Mouse (Mus musculus) adrenal gland, postnatal 4 days (tissue): ENCODE data around the gene Slc38a11. TPM values are rescaled to one million over a fixed set of nuclear protein-coding genes. Genes with fewer than 3 reads are reported as not detected.

Experiments used
- microRNA-seq: library from miRNA; unstranded; fragments of <30 nt; microRNA quantifications from one replicate; pipeline ENCODE4 v1.2.0, GENCODE M21; 2021
- total RNA-seq, 2 experiments: library from RNA; stranded (reverse); gene quantifications; 2 replicates each; pipeline ENCODE4 v1.2.3; 2021

Slc38a11 gene
- total RNA-seq, 2 experiments from 2014 or later, result 53.7 to 58.3 TPM

Small RNA genes within 50 kb of the gene (microRNA-seq; reads per million reads assigned to microRNA genes)
- gene Mir6337, result not detected

Other genes starting within 250 kb of the Slc38a11 start
- gene Cobll1, start 124.6 kb downstream of the Slc38a11 start, total RNA-seq, result 100 to 1,000 TPM; 148 to 149 TPM
- 10 to 100 TPM in 1 of 2 experiments, 1 to 10 TPM in 1; 8.2 to 11.9 TPM for gene Scn3a, start 203.6 kb upstream of the Slc38a11 start, total RNA-seq